Mouse (Mus musculus): ENCODE measurements at regions not wholly inside any gene's neighbourhood (a gene's known extent, or its start where the extent isn't known, plus 50 kb on each side); places are given as distances from the start of the nearest gene placed in this dataset.
A peak's percentile ranks its signal among the peaks of the same experiment; 100 is the strongest.

DNA sequence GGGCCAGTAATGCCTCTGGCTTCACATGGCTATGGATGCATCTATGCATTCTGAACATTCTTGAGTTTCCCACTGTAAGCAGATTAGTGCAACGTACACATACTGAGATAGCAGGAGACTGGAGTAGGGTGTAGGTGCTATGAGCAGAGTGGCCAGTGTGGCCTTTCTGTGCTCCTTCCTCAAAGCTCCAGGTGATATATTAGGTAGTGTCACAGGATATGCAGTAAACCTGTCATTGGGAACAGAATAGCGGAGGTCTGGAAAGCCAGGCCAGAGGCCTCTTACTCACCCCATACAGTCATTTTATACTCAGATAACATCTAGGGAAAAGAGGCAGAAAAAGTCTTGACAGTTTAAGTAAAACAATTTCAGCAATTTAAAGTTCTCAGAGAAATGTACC is 424.1 kb upstream of the Nr2f1 start:
- WGBS: 87% methylated on average over 2 of the region's 2 CpGs
- Histone ChIP-seq H3K4me1 (replicated peaks; ENCODE audit: control insufficient read depth, insufficient read depth, low read length) (no peaks in the 10 kb centered on the region), H3K27ac (no peak overlapping the region), H3K4me2 (replicated peaks) (no peak overlapping the region), H3K27me3 (ENCODE audit: control insufficient read depth, insufficient read depth, low read length) (no peaks in the 10 kb centered on the region), H3K9ac (no peak overlapping the region), H3K36me3 (replicated peaks; ENCODE audit: control insufficient read depth, insufficient read depth) (no peaks in the 10 kb centered on the region), H3K9me3 (ENCODE audit: control insufficient read depth, low read length) (no peaks in the 10 kb centered on the region), H3K4me3 (replicated peaks; ENCODE audit: low read length) (no peak overlapping the region)
- ATAC-seq (ENCODE audit: low FRiP score): no peak
- no peak for DNase-seq (ENCODE audit: low spot score)

DNA sequence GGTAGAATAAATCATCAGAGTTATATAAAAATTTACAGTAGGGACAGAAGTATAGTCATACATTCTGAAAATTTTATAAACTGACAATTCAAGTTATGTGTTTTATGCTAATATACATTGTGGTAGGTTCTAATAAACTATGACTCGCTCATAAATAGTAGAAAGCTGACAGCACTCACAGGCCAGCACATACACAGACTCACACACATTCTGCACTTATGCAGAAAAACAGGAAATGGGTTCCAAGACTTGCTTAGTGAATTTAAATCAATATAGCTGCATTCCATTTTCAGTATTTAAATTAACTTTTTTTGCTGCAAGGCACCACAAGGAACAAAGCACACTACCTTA is 403.3 kb upstream of the Nr2f1 start:
- H3K36me3 ChIP-seq (replicated peaks; ENCODE audit: control insufficient read depth, insufficient read depth): no peaks in the 10 kb centered on the region
- H3K4me1 ChIP-seq (replicated peaks; ENCODE audit: control insufficient read depth, insufficient read depth, low read length): 0 out of 2 replicates have a peak, but pooled peaks cover 3% of the 10 kb centered on the region
- DNase-seq (ENCODE audit: low spot score): no peak
- 0 out of 2 replicates have a peak overlapping the region, but pooled peaks have one; percentile 41 for H3K27ac ChIP-seq
- H3K9ac ChIP-seq: no peak overlapping the region
- no peak overlapping the region for H3K4me2 ChIP-seq (replicated peaks)
- no peaks in the 10 kb centered on the region for H3K9me3 ChIP-seq (ENCODE audit: control insufficient read depth, low read length)
- no peak overlapping the region for H3K4me3 ChIP-seq (replicated peaks; ENCODE audit: low read length)
- no peak for ATAC-seq (ENCODE audit: low FRiP score)
- WGBS: 88% methylated on average over 1 of the region's 1 CpGs
- H3K27me3 ChIP-seq (ENCODE audit: control insufficient read depth, insufficient read depth, low read length): no peaks in the 10 kb centered on the region

DNA sequence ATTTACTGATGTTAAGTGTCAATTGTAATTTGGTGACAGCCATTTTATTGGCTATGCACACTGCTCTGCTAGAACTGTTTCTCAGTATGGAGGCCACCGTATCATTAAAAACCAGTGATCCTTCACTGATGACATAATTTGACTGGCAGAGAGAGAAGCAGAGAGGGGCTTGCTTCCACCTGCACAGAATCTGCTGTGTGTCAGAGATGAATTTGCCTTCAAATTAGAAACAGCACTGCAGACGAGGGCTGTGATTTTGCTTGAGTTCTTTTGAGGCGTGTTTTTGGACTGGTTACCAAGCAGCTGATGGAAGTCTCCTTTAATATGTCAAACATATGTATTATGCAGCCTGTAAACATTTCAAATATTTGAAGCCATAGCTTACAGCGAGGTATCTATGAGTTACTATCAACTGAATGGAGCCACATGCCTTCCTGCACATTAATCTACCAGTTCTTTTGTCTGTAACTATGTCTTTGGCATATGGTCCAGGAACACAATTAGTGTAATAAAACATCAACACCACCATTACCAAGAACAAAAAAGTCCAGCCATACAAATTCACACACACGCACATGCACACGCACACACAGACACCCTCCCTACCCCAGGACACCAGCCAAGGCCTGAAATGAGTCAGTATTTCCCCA is 402.8 kb upstream of the Nr2f1 start:
- WGBS: 39% methylated on average over 6 of the region's 6 CpGs
- H3K9me3 ChIP-seq (ENCODE audit: control insufficient read depth, low read length): no peaks in the 10 kb centered on the region
- H3K4me1 ChIP-seq (replicated peaks; ENCODE audit: control insufficient read depth, insufficient read depth, low read length): 0 out of 2 replicates have a peak, but pooled peaks cover 3% of the 10 kb centered on the region
- ATAC-seq (ENCODE audit: low FRiP score) (peak; percentile 62), DNase-seq (ENCODE audit: low spot score) (peak; percentile 36)
- H3K36me3 ChIP-seq (replicated peaks; ENCODE audit: control insufficient read depth, insufficient read depth): no peaks in the 10 kb centered on the region
- H3K4me2 ChIP-seq (replicated peaks): no peak overlapping the region
- no peak overlapping the region for H3K4me3 ChIP-seq (replicated peaks; ENCODE audit: low read length)
- H3K27me3 ChIP-seq (ENCODE audit: control insufficient read depth, insufficient read depth, low read length): no peaks in the 10 kb centered on the region
- peak overlapping the region; percentile 41; the same call in 1 of the 2 replicates for H3K27ac ChIP-seq
- H3K9ac ChIP-seq: no peak overlapping the region

GRCm38 (mm10) chr13:78580863-78581595 is 381.5 kb upstream of the Nr2f1 start:
- DNase-seq (ENCODE audit: low spot score) (peak; percentile 37), ATAC-seq (ENCODE audit: low FRiP score) (peak; percentile 70; the same call in 1 of the 2 replicates)
- Histone ChIP-seq H3K27me3 (ENCODE audit: control insufficient read depth, insufficient read depth, low read length) (no peaks in the 10 kb centered on the region), H3K4me2 (replicated peaks) (no peak overlapping the region), H3K36me3 (replicated peaks; ENCODE audit: control insufficient read depth, insufficient read depth) (no peaks in the 10 kb centered on the region), H3K4me1 (replicated peaks; ENCODE audit: control insufficient read depth, insufficient read depth, low read length) (0 out of 2 replicates have a peak, but pooled peaks cover 5% of the 10 kb centered on the region), H3K4me3 (replicated peaks; ENCODE audit: low read length) (no peak overlapping the region), H3K27ac (0 out of 2 replicates have a peak overlapping the region, but pooled peaks have one; percentile 5), H3K9ac (no peak overlapping the region), H3K9me3 (ENCODE audit: control insufficient read depth, low read length) (no peaks in the 10 kb centered on the region)
- 8% methylated on average over 7 of the region's 7 CpGs for WGBS

- no peak for ATAC-seq (ENCODE audit: low FRiP score)
- no peak overlapping the region for H3K4me3 ChIP-seq (replicated peaks; ENCODE audit: low read length)
- H3K36me3 ChIP-seq (replicated peaks; ENCODE audit: control insufficient read depth, insufficient read depth): no peaks in the 10 kb centered on the region
- no peaks in the 10 kb centered on the region for H3K27me3 ChIP-seq (ENCODE audit: control insufficient read depth, insufficient read depth, low read length)
- WGBS: 72% methylated on average over 1 of the region's 1 CpGs
- H3K4me2 ChIP-seq (replicated peaks): no peak overlapping the region
- H3K4me1 ChIP-seq (replicated peaks; ENCODE audit: control insufficient read depth, insufficient read depth, low read length): 0 out of 2 replicates have a peak, but pooled peaks cover 5% of the 10 kb centered on the region
- no peak overlapping the region for H3K27ac ChIP-seq
- H3K9me3 ChIP-seq (ENCODE audit: control insufficient read depth, low read length): no peaks in the 10 kb centered on the region
- H3K9ac ChIP-seq: no peak overlapping the region
- DNase-seq (ENCODE audit: low spot score): no peak
Observed at GRCm38 (mm10) chr13:78577497-78577896, 377.9 kb upstream of the Nr2f1 start.

DNA sequence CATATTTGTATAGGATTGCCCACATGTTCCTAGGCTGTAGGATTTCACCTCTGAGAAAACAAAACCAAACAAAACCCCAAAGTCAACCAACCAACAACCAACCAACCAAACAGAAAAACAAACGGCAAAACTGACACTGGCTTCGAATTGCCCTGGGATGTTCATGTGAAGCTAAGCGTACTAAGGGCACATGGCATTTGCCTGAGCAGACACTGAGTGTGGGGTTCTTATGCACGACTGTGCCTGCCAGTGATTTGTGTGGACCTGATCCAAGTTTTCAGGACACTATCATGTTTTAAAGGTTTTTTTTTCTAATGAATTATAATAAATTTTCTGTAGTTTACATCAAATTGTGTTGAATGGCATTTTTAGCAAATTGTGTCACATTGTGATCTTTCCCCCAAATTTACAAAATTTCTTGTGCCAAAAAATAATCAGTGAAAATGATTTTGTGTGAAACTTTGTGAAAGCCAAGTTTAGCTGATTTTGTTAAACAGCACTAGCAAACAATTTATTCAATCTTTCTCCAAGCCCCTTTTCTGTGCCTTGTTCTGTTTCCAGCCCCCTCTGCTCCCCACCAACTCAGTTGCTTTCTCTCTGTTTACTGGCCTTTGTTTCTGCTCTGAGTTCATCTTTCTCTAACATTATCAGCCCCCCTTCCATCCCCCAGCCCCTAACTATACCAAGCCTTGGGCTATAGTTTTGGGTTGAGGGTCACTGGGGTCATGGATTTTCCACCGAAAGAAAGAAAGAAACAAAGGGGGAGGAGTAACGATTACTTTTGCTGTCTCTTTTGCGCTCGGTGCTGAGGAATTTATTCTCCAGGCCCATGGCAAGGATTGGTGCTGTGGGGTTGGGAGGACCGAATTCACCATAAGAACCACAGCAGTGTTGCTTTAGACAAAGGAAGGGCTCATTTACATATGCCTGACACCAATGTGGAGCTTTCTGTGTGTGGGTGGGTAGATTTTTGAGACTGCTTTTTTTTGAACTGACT is 377.0 kb upstream of the Nr2f1 start:
- Histone ChIP-seq H3K36me3 (replicated peaks; ENCODE audit: control insufficient read depth, insufficient read depth) (no peaks in the 10 kb centered on the region), H3K9ac (no peak overlapping the region), H3K4me1 (replicated peaks; ENCODE audit: control insufficient read depth, insufficient read depth, low read length) (0 out of 2 replicates have a peak, but pooled peaks cover 1% of the 10 kb centered on the region), H3K4me2 (replicated peaks) (no peak overlapping the region), H3K4me3 (replicated peaks; ENCODE audit: low read length) (no peak overlapping the region), H3K27me3 (ENCODE audit: control insufficient read depth, insufficient read depth, low read length) (no peaks in the 10 kb centered on the region), H3K9me3 (ENCODE audit: control insufficient read depth, low read length) (no peaks in the 10 kb centered on the region), H3K27ac (no peak overlapping the region)
- ATAC-seq (ENCODE audit: low FRiP score) (peak; percentile 65; the same call in 1 of the 2 replicates), DNase-seq (ENCODE audit: low spot score) (no peak)
- WGBS: 18% methylated on average over 9 of the region's 9 CpGs

DNA sequence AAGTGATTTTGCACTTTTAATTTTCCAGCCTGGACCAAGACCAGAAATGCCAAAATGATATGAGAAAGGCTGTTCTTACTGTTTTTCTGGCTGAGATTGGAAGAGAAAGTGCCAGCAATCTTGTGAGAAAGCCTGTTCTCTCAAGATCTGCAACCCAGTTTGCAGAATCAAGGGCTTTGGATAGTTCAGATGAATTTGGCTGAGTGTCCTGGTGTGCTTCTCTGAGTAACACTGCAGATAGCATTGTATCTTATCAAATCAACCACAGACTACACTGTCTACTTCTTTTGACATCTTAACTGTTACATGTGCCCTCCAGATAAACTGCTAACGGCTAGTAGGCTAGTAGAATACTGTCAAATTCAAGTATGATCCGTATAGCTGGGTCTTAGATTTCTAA is 371.5 kb upstream of the Nr2f1 start:
- no peak for DNase-seq (ENCODE audit: low spot score)
- ATAC-seq (ENCODE audit: low FRiP score): no peak
- no peak overlapping the region for H3K4me3 ChIP-seq (replicated peaks; ENCODE audit: low read length)
- no peaks in the 10 kb centered on the region for H3K4me1 ChIP-seq (replicated peaks; ENCODE audit: control insufficient read depth, insufficient read depth, low read length)
- H3K4me2 ChIP-seq (replicated peaks): no peak overlapping the region
- no peaks in the 10 kb centered on the region for H3K9me3 ChIP-seq (ENCODE audit: control insufficient read depth, low read length)
- no peaks in the 10 kb centered on the region for H3K27me3 ChIP-seq (ENCODE audit: control insufficient read depth, insufficient read depth, low read length)
- no peak overlapping the region for H3K9ac ChIP-seq
- H3K36me3 ChIP-seq (replicated peaks; ENCODE audit: control insufficient read depth, insufficient read depth): no peaks in the 10 kb centered on the region
- WGBS: 72% methylated on average over 2 of the region's 2 CpGs
- no peak overlapping the region for H3K27ac ChIP-seq

- H3K4me1 ChIP-seq (replicated peaks; ENCODE audit: control insufficient read depth, insufficient read depth, low read length): no peaks in the 10 kb centered on the region
- no peak for DNase-seq (ENCODE audit: low spot score)
- no peaks in the 10 kb centered on the region for H3K27me3 ChIP-seq (ENCODE audit: control insufficient read depth, insufficient read depth, low read length)
- H3K27ac ChIP-seq: no peak overlapping the region
- no peak overlapping the region for H3K9ac ChIP-seq
- H3K9me3 ChIP-seq (ENCODE audit: control insufficient read depth, low read length): no peaks in the 10 kb centered on the region
- no peak overlapping the region for H3K4me2 ChIP-seq (replicated peaks)
- H3K36me3 ChIP-seq (replicated peaks; ENCODE audit: control insufficient read depth, insufficient read depth): no peaks in the 10 kb centered on the region
- H3K4me3 ChIP-seq (replicated peaks; ENCODE audit: low read length): no peak overlapping the region
- ATAC-seq (ENCODE audit: low FRiP score): no peak
- 43% methylated on average over 2 of the region's 2 CpGs for WGBS
Observed at GRCm38 (mm10) chr13:78524446-78524937, 324.9 kb upstream of the Nr2f1 start.

DNA sequence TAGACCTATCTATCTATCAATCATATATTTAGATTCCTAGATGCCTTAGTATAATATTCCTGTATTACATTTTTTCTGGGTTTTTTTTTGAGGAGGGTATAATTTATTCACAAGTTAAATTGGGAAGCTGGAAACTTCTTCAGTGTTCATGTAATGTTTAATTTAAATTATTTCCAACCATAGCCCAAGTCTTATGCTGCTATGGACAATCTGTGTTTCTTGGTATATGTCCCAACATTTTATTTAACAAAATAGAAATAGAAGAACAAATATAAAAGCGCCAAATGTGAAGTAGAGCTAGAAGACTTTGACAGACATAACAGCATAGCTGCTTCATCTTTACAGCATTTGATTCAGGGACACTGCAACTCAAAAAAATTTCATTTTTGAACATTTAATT is 321.2 kb upstream of the Nr2f1 start:
- H3K4me2 ChIP-seq (replicated peaks): no peak overlapping the region
- no peaks in the 10 kb centered on the region for H3K36me3 ChIP-seq (replicated peaks; ENCODE audit: control insufficient read depth, insufficient read depth)
- 97% methylated on average over 1 of the region's 1 CpGs for WGBS
- H3K4me1 ChIP-seq (replicated peaks; ENCODE audit: control insufficient read depth, insufficient read depth, low read length): no peaks in the 10 kb centered on the region
- H3K4me3 ChIP-seq (replicated peaks; ENCODE audit: low read length): no peak overlapping the region
- H3K27me3 ChIP-seq (ENCODE audit: control insufficient read depth, insufficient read depth, low read length): no peaks in the 10 kb centered on the region
- no peaks in the 10 kb centered on the region for H3K9me3 ChIP-seq (ENCODE audit: control insufficient read depth, low read length)
- DNase-seq (ENCODE audit: low spot score) (no peak), ATAC-seq (ENCODE audit: low FRiP score) (no peak)
- no peak overlapping the region for H3K27ac ChIP-seq
- no peak overlapping the region for H3K9ac ChIP-seq

Data from hindbrain, embryonic 14.5 days (tissue).